In genomic region chr7:25205355-25206093, GRCm38 (mm10) we compare ENCODE assay signal across 9 mouse cellular contexts. TPM values are rescaled to one million over a fixed set of nuclear protein-coding genes. Genes with fewer than 3 reads are reported as not detected.
DNase-seq lines count a peak whose midpoint lies in the region; ATAC-seq lines count a peak whose summit lies in the region.
"Had no signal": no experiment of that assay in that cellular context is flagged by ENCODE, and none has a peak within 500 bp of the region (broad histone marks: within the 10 kb centered on the region; RNA-seq: fewer than 3 reads in every experiment).

No protein-coding gene starts in this region.

- no peak overlapping the region for H3K4me2 ChIP-seq in forebrain, embryonic 14.5 days (ENCODE audit: low read length)
- peak overlapping the region; percentile 15 for H3K4me2 ChIP-seq in liver, embryonic 13.5 days
- no peak overlapping the region for H3K4me2 ChIP-seq in kidney, embryonic 16.5 days (replicated peaks; ENCODE audit: low read depth, low read length)

- H3K9me3 ChIP-seq in forebrain, embryonic 10.5 days: no peaks in the 10 kb centered on the region
- no peaks in the 10 kb centered on the region for H3K9me3 ChIP-seq in forebrain, embryonic 14.5 days (replicated peaks; ENCODE audit: control insufficient read depth, low read length)
- H3K9me3 ChIP-seq in liver, embryonic 13.5 days (replicated peaks): no peaks in the 10 kb centered on the region
- no peaks in the 10 kb centered on the region for H3K9me3 ChIP-seq in kidney, embryonic 16.5 days (ENCODE audit: low read length)

- no peak overlapping the region for H3K9ac ChIP-seq in forebrain, embryonic 14.5 days (ENCODE audit: low read length)
- H3K9ac ChIP-seq in liver, embryonic 13.5 days: no peak overlapping the region
- no peak overlapping the region for H3K9ac ChIP-seq in kidney, embryonic 16.5 days (replicated peaks; ENCODE audit: low read length)

- H3K27me3 ChIP-seq in forebrain, embryonic 10.5 days (ENCODE audit: poor library complexity, severe bottlenecking): no peaks in the 10 kb centered on the region
- H3K27me3 ChIP-seq in forebrain, embryonic 14.5 days (replicated peaks; ENCODE audit: control insufficient read depth, insufficient read depth, low read length): no peaks in the 10 kb centered on the region
- no peaks in the 10 kb centered on the region for H3K27me3 ChIP-seq in liver, embryonic 13.5 days
- no peaks in the 10 kb centered on the region for H3K27me3 ChIP-seq in kidney, embryonic 16.5 days (ENCODE audit: insufficient read depth, low read length)

- DNase-seq in forebrain, embryonic 10.5 days (ENCODE audit: extremely low spot score, low spot score): no peak
- no peak for DNase-seq in forebrain, embryonic 14.5 days (ENCODE audit: low spot score)
- peak; percentile 66 to 71 for DNase-seq in CD8-positive naive resting alpha-beta T cell, adult 2 months (ENCODE audit: low read depth in 2 of 2, low spot score in 2 of 2)
- DNase-seq in liver, embryonic 13.5 days: no peak
- peak; percentile 41 to 42 for DNase-seq in spleen, postnatal 14 days (ENCODE audit: low spot score in 2 of 2)
- DNase-seq in testis, postnatal 14 days (ENCODE audit: low spot score): no peak
- no peak for DNase-seq in kidney, postnatal 25 days

- peaks cover 73% of the 10 kb centered on the region for H3K36me3 ChIP-seq in forebrain, embryonic 10.5 days (replicated peaks)
- H3K36me3 ChIP-seq in forebrain, embryonic 14.5 days (ENCODE audit: control insufficient read depth, insufficient read depth, low read length): peaks cover 51% of the 10 kb centered on the region
- peaks cover 99% of the 10 kb centered on the region for H3K36me3 ChIP-seq in liver, embryonic 13.5 days
- peaks cover 22% of the 10 kb centered on the region for H3K36me3 ChIP-seq in kidney, embryonic 16.5 days (ENCODE audit: insufficient read depth, low read length)

- no peak overlapping the region for H3K4me3 ChIP-seq in forebrain, embryonic 10.5 days
- H3K4me3 ChIP-seq in forebrain, embryonic 14.5 days (ENCODE audit: low read depth, low read length): no peak overlapping the region
- H3K4me3 ChIP-seq in liver, embryonic 13.5 days (replicated peaks): no peak overlapping the region
- H3K4me3 ChIP-seq in kidney, embryonic 16.5 days (ENCODE audit: low read length): no peak overlapping the region

- no peak for ATAC-seq in forebrain, embryonic 14.5 days
- no peak for ATAC-seq in liver, embryonic 13.5 days (ENCODE audit: low read depth)
- ATAC-seq in kidney, embryonic 16.5 days (ENCODE audit: low FRiP score, low TSS enrichment): no peak
- ATAC-seq: midbrain, embryonic 16.5 days had no signal

- 0 out of 2 replicates have a peak overlapping the region, but pooled peaks have one; percentile 6 for H3K27ac ChIP-seq in forebrain, embryonic 10.5 days
- H3K27ac ChIP-seq in forebrain, embryonic 14.5 days (ENCODE audit: low read depth, low read length): no peak overlapping the region
- peak overlapping the region; percentile 66 for H3K27ac ChIP-seq in liver, embryonic 13.5 days
- H3K27ac ChIP-seq in kidney, embryonic 16.5 days (ENCODE audit: low read length): no peak overlapping the region

- 86% methylated on average over 16 of the region's 16 CpGs for whole genome bisulfite sequencing in forebrain, embryonic 10.5 days
- WGBS in forebrain, embryonic 14.5 days: 92% methylated on average over 16 of the region's 16 CpGs
- WGBS in liver, embryonic 13.5 days (ENCODE audit: insufficient replicate concordance): 44% methylated on average over 16 of the region's 16 CpGs
- WGBS in kidney, embryonic 16.5 days: 68% methylated on average over 16 of the region's 16 CpGs

- H3K4me1 ChIP-seq in forebrain, embryonic 10.5 days: no peaks in the 10 kb centered on the region
- no peaks in the 10 kb centered on the region for H3K4me1 ChIP-seq in forebrain, embryonic 14.5 days (ENCODE audit: control insufficient read depth, insufficient read depth, low read length)
- H3K4me1 ChIP-seq in liver, embryonic 13.5 days (replicated peaks): peaks cover 67% of the 10 kb centered on the region
- no peaks in the 10 kb centered on the region for H3K4me1 ChIP-seq in kidney, embryonic 16.5 days (ENCODE audit: insufficient read depth, low read length)

RNA-seq across cellular contexts. Expression of gene Dedd2, which starts 14.9 kb away (rescaled TPM):
- 8.8 and 10.7 TPM in 2 replicates for polyA plus RNA-seq in forebrain, embryonic 10.5 days (2016; fragmentation: Nextera tagmentation; extraction: Ambion mirVana)
- 10.8 and 12.5 TPM in 2 replicates for polyA plus RNA-seq in forebrain, embryonic 14.5 days (2014; fragmentation: Nextera tagmentation; extraction: Ambion mirVana)
- 27.0 and 27.6 TPM in 2 replicates for polyA plus RNA-seq in liver, embryonic 13.5 days (2015; fragmentation: Nextera tagmentation; extraction: Ambion mirVana)
- polyA plus RNA-seq in kidney, embryonic 16.5 days (2015; fragmentation: Nextera tagmentation; extraction: Ambion mirVana): 12.0 and 13.2 TPM in 2 replicates

RNA-seq across cellular contexts. Expression of gene Zfp526, which starts 15.7 kb away (rescaled TPM):
- 2.6 and 2.9 TPM in 2 replicates for polyA plus RNA-seq in forebrain, embryonic 10.5 days (2016; fragmentation: Nextera tagmentation; extraction: Ambion mirVana)
- polyA plus RNA-seq in forebrain, embryonic 14.5 days (2014; fragmentation: Nextera tagmentation; extraction: Ambion mirVana): 2.3 and 2.8 TPM in 2 replicates
- 2.0 and 2.1 TPM in 2 replicates for polyA plus RNA-seq in liver, embryonic 13.5 days (2015; fragmentation: Nextera tagmentation; extraction: Ambion mirVana)
- polyA plus RNA-seq in kidney, embryonic 16.5 days (2015; fragmentation: Nextera tagmentation; extraction: Ambion mirVana): 2.7 and 3.0 TPM in 2 replicates

RNA-seq across cellular contexts. Expression of gene Pou2f2, which starts 26.0 kb away (rescaled TPM):
- 5.5 and 7.0 TPM in 2 replicates for polyA plus RNA-seq in forebrain, embryonic 10.5 days (2016; fragmentation: Nextera tagmentation; extraction: Ambion mirVana)
- polyA plus RNA-seq in forebrain, embryonic 14.5 days (2014; fragmentation: Nextera tagmentation; extraction: Ambion mirVana): 15.5 and 21.1 TPM in 2 replicates
- polyA plus RNA-seq in liver, embryonic 13.5 days (2015; fragmentation: Nextera tagmentation; extraction: Ambion mirVana): 1.5 and 1.6 TPM in 2 replicates
- polyA plus RNA-seq in kidney, embryonic 16.5 days (2015; fragmentation: Nextera tagmentation; extraction: Ambion mirVana): 0.40 and 0.99 TPM in 2 replicates

RNA-seq across cellular contexts. Expression of gene Gsk3a, which starts 32.1 kb away (rescaled TPM):
- polyA plus RNA-seq in forebrain, embryonic 10.5 days (2016; fragmentation: Nextera tagmentation; extraction: Ambion mirVana): 10.7 and 10.8 TPM in 2 replicates
- 20.2 and 20.5 TPM in 2 replicates for polyA plus RNA-seq in forebrain, embryonic 14.5 days (2014; fragmentation: Nextera tagmentation; extraction: Ambion mirVana)
- polyA plus RNA-seq in liver, embryonic 13.5 days (2015; fragmentation: Nextera tagmentation; extraction: Ambion mirVana): 6.2 and 6.3 TPM in 2 replicates
- 9.0 and 9.9 TPM in 2 replicates for polyA plus RNA-seq in kidney, embryonic 16.5 days (2015; fragmentation: Nextera tagmentation; extraction: Ambion mirVana)

RNA-seq across cellular contexts. Expression of gene Erf, which starts 45.0 kb away (rescaled TPM):
- 8.4 and 10.1 TPM in 2 replicates for polyA plus RNA-seq in forebrain, embryonic 10.5 days (2016; fragmentation: Nextera tagmentation; extraction: Ambion mirVana)
- 7.7 and 8.2 TPM in 2 replicates for polyA plus RNA-seq in forebrain, embryonic 14.5 days (2014; fragmentation: Nextera tagmentation; extraction: Ambion mirVana)
- polyA plus RNA-seq in liver, embryonic 13.5 days (2015; fragmentation: Nextera tagmentation; extraction: Ambion mirVana): 4.3 TPM in 2 replicates
- polyA plus RNA-seq in kidney, embryonic 16.5 days (2015; fragmentation: Nextera tagmentation; extraction: Ambion mirVana): 12.5 and 15.2 TPM in 2 replicates

Comparison
In these comparisons a context has a peak if more than half of its experiments do, and no peak if none do; other contexts are left out.
1. H3K27ac ChIP-seq: peak in forebrain, embryonic 10.5 days (single experiment) and liver, embryonic 13.5 days (single experiment); none in forebrain, embryonic 14.5 days (single experiment) and kidney, embryonic 16.5 days (single experiment).
2. DNase-seq: peak in CD8-positive naive resting alpha-beta T cell, adult 2 months (2 of 2) and spleen, postnatal 14 days (2 of 2); none in forebrain, embryonic 10.5 days (single experiment), forebrain, embryonic 14.5 days (single experiment), liver, embryonic 13.5 days (single experiment), testis, postnatal 14 days (single experiment) and kidney, postnatal 25 days (0 of 2).